ENCODE assay signal across 18 mouse cellular contexts in the genomic region with DNA sequence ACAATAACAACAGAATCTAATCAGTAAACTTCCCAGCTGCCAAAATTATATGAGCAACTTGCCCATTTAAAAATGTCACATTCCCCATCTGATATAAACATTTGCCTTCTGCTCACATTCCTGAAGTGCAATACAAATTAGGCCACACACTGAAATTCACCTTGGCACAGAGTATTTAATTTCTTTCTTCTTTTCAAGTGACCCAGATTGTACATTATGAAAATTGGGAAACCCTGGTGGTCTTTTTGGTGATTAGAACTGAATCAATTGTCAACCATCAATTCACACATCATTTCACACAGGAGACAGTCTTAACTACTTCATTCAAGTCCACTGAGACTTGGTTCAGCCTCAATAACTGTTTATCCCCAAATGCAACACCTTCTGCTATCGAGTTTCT. TPM values are rescaled to one million over a fixed set of nuclear protein-coding genes. Genes with fewer than 3 reads are reported as not detected.
"Had no signal": no experiment of that assay in that cellular context is flagged by ENCODE, and none has a peak within 500 bp of the region (broad histone marks: within the 10 kb centered on the region; RNA-seq: fewer than 3 reads in every experiment).

No protein-coding gene starts in this region.

- H3K27ac ChIP-seq: left cerebral cortex, adult 2 months; liver, embryonic 15.5 days; midbrain, embryonic 13.5 days had no signal

- H3K9ac ChIP-seq: liver, embryonic 15.5 days; midbrain, embryonic 13.5 days had no signal

- H3K4me3 ChIP-seq: left cerebral cortex, adult 2 months; limb, embryonic 10.5 days; liver, embryonic 15.5 days; midbrain, embryonic 13.5 days had no signal

- H3K27me3 ChIP-seq: liver, embryonic 15.5 days; midbrain, embryonic 13.5 days had no signal

- H3K9me3 ChIP-seq: limb, embryonic 10.5 days; liver, embryonic 15.5 days; midbrain, embryonic 13.5 days had no signal

- H3K36me3 ChIP-seq: limb, embryonic 10.5 days; liver, embryonic 15.5 days; midbrain, embryonic 13.5 days had no signal

- DNase-seq: kidney, adult 11 months; kidney, postnatal 10 days; kidney, postnatal 4 days; lung, adult 2 months; lung, postnatal 36 days; right cerebral cortex, postnatal 4 days had no signal

- H3K4me1 ChIP-seq: liver, embryonic 15.5 days; midbrain, embryonic 13.5 days had no signal

- H3K4me2 ChIP-seq: liver, embryonic 11.5 days; liver, embryonic 15.5 days; midbrain, embryonic 13.5 days had no signal

- ATAC-seq: lung, postnatal 0 days; midbrain, embryonic 13.5 days had no signal

RNA-seq across cellular contexts. Expression of a gene that starts 44.1 kb away (rescaled TPM):
- total RNA-seq: layer of hippocampus, adult 8-10 months; layer of hippocampus, postnatal 14 days; left cerebral cortex, adult 2 months; left cerebral cortex, postnatal 14 days; midbrain, postnatal 0 days had no signal
- polyA plus RNA-seq: limb, embryonic 10.5 days; lung, adult 2 months; midbrain, embryonic 13.5 days; midbrain, postnatal 0 days; neural tube, embryonic 14.5 days; spleen, adult 2 months had no signal
